Comparison of ENCODE assay signal across 8 mouse cellular contexts in genomic region chr3:133876439-133877072, GRCm38 (mm10).
A peak's percentile ranks its signal among the peaks of the same experiment; 100 is the strongest.
DNase-seq lines count a peak whose midpoint lies in the region; ATAC-seq and TF ChIP-seq lines count a peak whose summit lies in the region.

No protein-coding gene starts in this region.

- H3K9me3 ChIP-seq in ES-E14 (ENCODE audit: control insufficient read depth, insufficient read depth, low read depth, low read length), result no peaks in the 10 kb centered on the region
- no peaks in the 10 kb centered on the region for H3K9me3 ChIP-seq in forebrain, embryonic 14.5 days (replicated peaks; ENCODE audit: control insufficient read depth, low read length)
- no peaks in the 10 kb centered on the region for H3K9me3 ChIP-seq in liver, postnatal 0 days (ENCODE audit: low read length)

- no peak overlapping the region for H3K4me3 ChIP-seq in ES-E14 (ENCODE audit: insufficient read depth in 1 of 2, low read depth in 1 of 2, low read length in 2 of 2, poor library complexity in 1 of 2, severe bottlenecking in 1 of 2)
- H3K4me3 ChIP-seq in forebrain, embryonic 14.5 days (ENCODE audit: low read depth, low read length), result peak overlapping the region; percentile 23
- no peak overlapping the region for H3K4me3 ChIP-seq in liver, postnatal 0 days (ENCODE audit: low read depth, low read length)

- H3K4me1 ChIP-seq in ES-E14 (ENCODE audit: control insufficient read depth in 2 of 2, insufficient read depth in 2 of 2, low read length in 2 of 2, poor library complexity in 1 of 2), result no peaks in the 10 kb centered on the region
- H3K4me1 ChIP-seq in forebrain, embryonic 14.5 days (ENCODE audit: control insufficient read depth, insufficient read depth, low read length), result peaks cover 6% of the 10 kb centered on the region; the same call in 1 of the 2 replicates
- H3K4me1 ChIP-seq in liver, postnatal 0 days (ENCODE audit: insufficient read depth), result no peaks in the 10 kb centered on the region

- H3K27ac ChIP-seq in ES-E14 (ENCODE audit: insufficient read depth, low read depth, low read length, poor library complexity, severe bottlenecking), result no peak overlapping the region
- peak overlapping the region; percentile 59 for H3K27ac ChIP-seq in forebrain, embryonic 14.5 days (ENCODE audit: low read depth, low read length)
- no peak overlapping the region for H3K27ac ChIP-seq in liver, postnatal 0 days (ENCODE audit: low read depth)

- no peaks in the 10 kb centered on the region for H3K27me3 ChIP-seq in forebrain, embryonic 14.5 days (replicated peaks; ENCODE audit: control insufficient read depth, insufficient read depth, low read length)
- H3K27me3 ChIP-seq in liver, postnatal 0 days (ENCODE audit: insufficient read depth, low read length), result no peaks in the 10 kb centered on the region

- no peaks in the 10 kb centered on the region for H3K36me3 ChIP-seq in ES-E14 (ENCODE audit: control insufficient read depth, insufficient read depth, low read length, poor library complexity, severe bottlenecking)
- H3K36me3 ChIP-seq in forebrain, embryonic 14.5 days (ENCODE audit: control insufficient read depth, insufficient read depth, low read length), result no peaks in the 10 kb centered on the region
- no peaks in the 10 kb centered on the region for H3K36me3 ChIP-seq in liver, postnatal 0 days (replicated peaks; ENCODE audit: insufficient read depth, low read length)

- 2% methylated on average over 13 of the region's 13 CpGs for WGBS in forebrain, embryonic 14.5 days
- WGBS in liver, postnatal 0 days (ENCODE audit: insufficient replicate concordance), result 27% methylated on average over 13 of the region's 13 CpGs

- intact Hi-C loops in heart, postnatal 10 days (cut with DNase I), result loop anchor here (1.0 to 10.0 kb wide), 5 partner anchors 418 to 1330 kb away; partner anchors contain the start of gene Ppa2

- TF ChIP-seq EP300 in liver, postnatal 0 days (IDR thresholded peaks at IDR 0.05; ENCODE audit: low read depth), result no peak

- H3K9ac ChIP-seq in ES-E14 (ENCODE audit: insufficient read depth, low read depth, low read length, poor library complexity, severe bottlenecking), result no peak overlapping the region
- H3K9ac ChIP-seq in forebrain, embryonic 14.5 days (ENCODE audit: low read length), result peak overlapping the region; percentile 46; the same call in 1 of the 2 replicates
- no peak overlapping the region for H3K9ac ChIP-seq in liver, postnatal 0 days (replicated peaks)

- TF ChIP-seq CTCF in liver, postnatal 0 days (IDR thresholded peaks at IDR 0.05; ENCODE audit: low read depth), result peak; percentile 74

- DNase-seq in ES-E14 (ENCODE audit: low read depth, low spot score), result peak; percentile 60
- peak; percentile 13 for DNase-seq in c-Kit-positive CD71-positive TER-119-positive erythroid progenitor cells, embryonic 14.5 days (ENCODE audit: low spot score)
- peak; percentile 95 for DNase-seq in forebrain, embryonic 14.5 days (ENCODE audit: low spot score)
- peak; percentile 77 to 84 for DNase-seq in heart, postnatal 10 days
- peak; percentile 64 to 82 for DNase-seq in kidney, postnatal 36 days
- DNase-seq in liver, postnatal 0 days, result peak; percentile 58
- peak; percentile 72 for DNase-seq in ovary, postnatal 14 days (ENCODE audit: low spot score)

- ATAC-seq in forebrain, embryonic 14.5 days, result peak; percentile 93
- ATAC-seq in liver, postnatal 0 days, result no peak
- no peak for ATAC-seq in erythroblast, adult 5-6 weeks (replicated peaks; ENCODE audit: low FRiP score, poor library complexity, severe bottlenecking)

- in situ Hi-C loops in ES-E14 (cut with MboI; ENCODE audit: low sequenced_read_pairs in 2 of 2, unreplicated experiment in 2 of 2), result no loop called here

- H3K4me2 ChIP-seq in forebrain, embryonic 14.5 days (ENCODE audit: low read length), result peak overlapping the region; percentile 54
- no peak overlapping the region for H3K4me2 ChIP-seq in liver, postnatal 0 days (ENCODE audit: low read depth, low read length)

TF ChIP-seq in ES-E14, 5 proteins besides CTCF, POLR2A, EP300 and RAD21:
- TF ChIP-seq CHD2 (IDR thresholded peaks at IDR 0.05; ENCODE audit: low read depth, low read length) (no peak), ZC3H11A (IDR thresholded peaks at IDR 0.05; ENCODE audit: borderline replicate concordance, low read depth, low read length) (peak; percentile 79; the same call in 1 of the 2 replicates)
TF ChIP-seq in ES-E14: peak in this region for 1.

Comparison
In these comparisons a context has a peak if more than half of its experiments do, and no peak if none do; other contexts are left out.
1. DNase-seq: peak in every context shown above with its lines; median percentile 95 in forebrain, embryonic 14.5 days; 80 in heart, postnatal 10 days; 73 in kidney, postnatal 36 days; 72 in ovary, postnatal 14 days; 60 in ES-E14; 58 in liver, postnatal 0 days; 13 in c-Kit-positive CD71-positive TER-119-positive erythroid progenitor cells, embryonic 14.5 days.